Mouse (Mus musculus): ENCODE measurements around the gene Fhdc1. TPM values are rescaled to one million over a fixed set of nuclear protein-coding genes. Genes with fewer than 3 reads are reported as not detected.

Fhdc1 gene
- polyA plus RNA-seq, 1 experiment from 2014 or later, result 14.5 TPM

GRCm38 (mm10) chr3:84497718-84498117 is 17.5 kb upstream of the Fhdc1 start:
- Histone ChIP-seq H3K9me3 (ENCODE audit: control insufficient read depth, low read length) (no peaks in the 10 kb centered on the region), H3K27ac (ENCODE audit: low read length) (no peak overlapping the region), H3K4me3 (ENCODE audit: low read length) (no peak overlapping the region), H3K36me3 (ENCODE audit: control insufficient read depth, insufficient read depth, low read length) (peaks cover 5% of the 10 kb centered on the region; the same call in 1 of the 2 replicates), H3K27me3 (ENCODE audit: control insufficient read depth, insufficient read depth, low read depth, low read length) (no peaks in the 10 kb centered on the region), H3K4me2 (ENCODE audit: low read depth, low read length) (no peak overlapping the region), H3K9ac (ENCODE audit: low read length) (no peak overlapping the region), H3K4me1 (replicated peaks; ENCODE audit: control insufficient read depth, insufficient read depth, low read length) (peaks cover 11% of the 10 kb centered on the region)
- no peak for ATAC-seq (ENCODE audit: low read depth)
- WGBS, result 86% methylated on average over 11 of the region's 11 CpGs

- Histone ChIP-seq H3K4me1 (replicated peaks; ENCODE audit: control insufficient read depth, insufficient read depth, low read length) (peaks cover 12% of the 10 kb centered on the region), H3K9me3 (ENCODE audit: control insufficient read depth, low read length) (no peaks in the 10 kb centered on the region), H3K4me3 (ENCODE audit: low read length) (no peak overlapping the region), H3K4me2 (ENCODE audit: low read depth, low read length) (no peak overlapping the region), H3K9ac (ENCODE audit: low read length) (no peak overlapping the region), H3K27ac (ENCODE audit: low read length) (0 out of 2 replicates have a peak overlapping the region, but pooled peaks have one; percentile 25), H3K36me3 (ENCODE audit: control insufficient read depth, insufficient read depth, low read length) (peaks cover 5% of the 10 kb centered on the region; the same call in 1 of the 2 replicates), H3K27me3 (ENCODE audit: control insufficient read depth, insufficient read depth, low read depth, low read length) (no peaks in the 10 kb centered on the region)
- WGBS, result 82% methylated on average over 8 of the region's 8 CpGs
- no peak for ATAC-seq (ENCODE audit: low read depth)
These were observed 12.4 kb upstream of the Fhdc1 start for GRCm38 (mm10) chr3:84492657-84493056.

GRCm38 (mm10) chr3:84492148-84492547 is 11.9 kb upstream of the Fhdc1 start:
- peaks cover 12% of the 10 kb centered on the region for H3K4me1 ChIP-seq (replicated peaks; ENCODE audit: control insufficient read depth, insufficient read depth, low read length)
- peak overlapping the region; percentile 30; the same call in 1 of the 2 replicates for H3K27ac ChIP-seq (ENCODE audit: low read length)
- ATAC-seq (ENCODE audit: low read depth), result peak; percentile 53
- H3K4me2 ChIP-seq (ENCODE audit: low read depth, low read length), result no peak overlapping the region
- H3K9me3 ChIP-seq (ENCODE audit: control insufficient read depth, low read length), result no peaks in the 10 kb centered on the region
- H3K36me3 ChIP-seq (ENCODE audit: control insufficient read depth, insufficient read depth, low read length), result peaks cover 5% of the 10 kb centered on the region; the same call in 1 of the 2 replicates
- no peaks in the 10 kb centered on the region for H3K27me3 ChIP-seq (ENCODE audit: control insufficient read depth, insufficient read depth, low read depth, low read length)
- 51% methylated on average over 4 of the region's 4 CpGs for WGBS
- H3K9ac ChIP-seq (ENCODE audit: low read length), result no peak overlapping the region
- no peak overlapping the region for H3K4me3 ChIP-seq (ENCODE audit: low read length)

- ATAC-seq (ENCODE audit: low read depth), result no peak
- H3K27me3 ChIP-seq (ENCODE audit: control insufficient read depth, insufficient read depth, low read depth, low read length), result no peaks in the 10 kb centered on the region
- peaks cover 3% of the 10 kb centered on the region for H3K4me1 ChIP-seq (replicated peaks; ENCODE audit: control insufficient read depth, insufficient read depth, low read length)
- WGBS, result 62% methylated on average over 6 of the region's 6 CpGs
- H3K9ac ChIP-seq (ENCODE audit: low read length), result no peak overlapping the region
- H3K4me2 ChIP-seq (ENCODE audit: low read depth, low read length), result no peak overlapping the region
- H3K9me3 ChIP-seq (ENCODE audit: control insufficient read depth, low read length), result no peaks in the 10 kb centered on the region
- H3K36me3 ChIP-seq (ENCODE audit: control insufficient read depth, insufficient read depth, low read length), result no peaks in the 10 kb centered on the region
- no peak overlapping the region for H3K27ac ChIP-seq (ENCODE audit: low read length)
- no peak overlapping the region for H3K4me3 ChIP-seq (ENCODE audit: low read length)
These were observed 8.5 kb upstream of the Fhdc1 start for GRCm38 (mm10) chr3:84488716-84489115.

- Histone ChIP-seq H3K27ac (ENCODE audit: low read length) (peak overlapping the region; percentile 40), H3K36me3 (ENCODE audit: control insufficient read depth, insufficient read depth, low read length) (no peaks in the 10 kb centered on the region), H3K4me3 (ENCODE audit: low read length) (no peak overlapping the region), H3K9ac (ENCODE audit: low read length) (no peak overlapping the region), H3K9me3 (ENCODE audit: control insufficient read depth, low read length) (no peaks in the 10 kb centered on the region), H3K27me3 (ENCODE audit: control insufficient read depth, insufficient read depth, low read depth, low read length) (no peaks in the 10 kb centered on the region; the same call in 1 of the 2 replicates), H3K4me1 (replicated peaks; ENCODE audit: control insufficient read depth, insufficient read depth, low read length) (peaks cover 14% of the 10 kb centered on the region), H3K4me2 (ENCODE audit: low read depth, low read length) (no peak overlapping the region)
- no peak for ATAC-seq (ENCODE audit: low read depth)
- WGBS, result 30% methylated on average over 3 of the region's 3 CpGs
These were observed 4.7 kb upstream of the Fhdc1 start for GRCm38 (mm10) chr3:84484891-84485290.

- Histone ChIP-seq H3K27ac (ENCODE audit: low read length) (peak overlapping the region; percentile 38; the same call in 1 of the 2 replicates), H3K9me3 (ENCODE audit: control insufficient read depth, low read length) (no peaks in the 10 kb centered on the region), H3K27me3 (ENCODE audit: control insufficient read depth, insufficient read depth, low read depth, low read length) (no peaks in the 10 kb centered on the region; the same call in 1 of the 2 replicates), H3K4me1 (replicated peaks; ENCODE audit: control insufficient read depth, insufficient read depth, low read length) (peaks cover 14% of the 10 kb centered on the region), H3K9ac (ENCODE audit: low read length) (no peak overlapping the region), H3K4me3 (ENCODE audit: low read length) (no peak overlapping the region), H3K36me3 (ENCODE audit: control insufficient read depth, insufficient read depth, low read length) (no peaks in the 10 kb centered on the region), H3K4me2 (ENCODE audit: low read depth, low read length) (no peak overlapping the region)
- 38% methylated on average over 4 of the region's 4 CpGs for WGBS
- ATAC-seq (ENCODE audit: low read depth), result peak; percentile 24; the same call in 1 of the 2 replicates
These were observed 4.1 kb upstream of the Fhdc1 start for GRCm38 (mm10) chr3:84484333-84484732.

GRCm38 (mm10) chr3:84482121-84482520 is 1.9 kb upstream of the Fhdc1 start:
- Histone ChIP-seq H3K4me1 (replicated peaks; ENCODE audit: control insufficient read depth, insufficient read depth, low read length) (peaks cover 14% of the 10 kb centered on the region), H3K27ac (ENCODE audit: low read length) (no peak overlapping the region), H3K27me3 (ENCODE audit: control insufficient read depth, insufficient read depth, low read depth, low read length) (peaks cover 7% of the 10 kb centered on the region; the same call in 1 of the 2 replicates), H3K4me3 (ENCODE audit: low read length) (no peak overlapping the region), H3K36me3 (ENCODE audit: control insufficient read depth, insufficient read depth, low read length) (no peaks in the 10 kb centered on the region), H3K9ac (ENCODE audit: low read length) (no peak overlapping the region), H3K4me2 (ENCODE audit: low read depth, low read length) (no peak overlapping the region), H3K9me3 (ENCODE audit: control insufficient read depth, low read length) (no peaks in the 10 kb centered on the region)
- no peak for ATAC-seq (ENCODE audit: low read depth)
- 88% methylated on average over 6 of the region's 6 CpGs for WGBS

GRCm38 (mm10) chr3:84481104-84481503 is 875 bp upstream of the Fhdc1 start:
- H3K27me3 ChIP-seq (ENCODE audit: control insufficient read depth, insufficient read depth, low read depth, low read length), result peaks cover 7% of the 10 kb centered on the region; the same call in 1 of the 2 replicates
- H3K9me3 ChIP-seq (ENCODE audit: control insufficient read depth, low read length), result no peaks in the 10 kb centered on the region
- peak; percentile 27; the same call in 1 of the 2 replicates for ATAC-seq (ENCODE audit: low read depth)
- peak overlapping the region; percentile 71 for H3K4me3 ChIP-seq (ENCODE audit: low read length)
- H3K36me3 ChIP-seq (ENCODE audit: control insufficient read depth, insufficient read depth, low read length), result no peaks in the 10 kb centered on the region
- 2% methylated on average over 11 of the region's 11 CpGs for WGBS
- peaks cover 14% of the 10 kb centered on the region for H3K4me1 ChIP-seq (replicated peaks; ENCODE audit: control insufficient read depth, insufficient read depth, low read length)
- H3K9ac ChIP-seq (ENCODE audit: low read length), result peak overlapping the region; percentile 79
- H3K4me2 ChIP-seq (ENCODE audit: low read depth, low read length), result peak overlapping the region; percentile 99
- H3K27ac ChIP-seq (ENCODE audit: low read length), result peak overlapping the region; percentile 81

- peak; percentile 58 for ATAC-seq (ENCODE audit: low read depth)
- Histone ChIP-seq H3K9me3 (ENCODE audit: control insufficient read depth, low read length) (no peaks in the 10 kb centered on the region), H3K4me1 (replicated peaks; ENCODE audit: control insufficient read depth, insufficient read depth, low read length) (peaks cover 16% of the 10 kb centered on the region), H3K4me2 (ENCODE audit: low read depth, low read length) (peak overlapping the region; percentile 99), H3K27me3 (ENCODE audit: control insufficient read depth, insufficient read depth, low read depth, low read length) (peaks cover 7% of the 10 kb centered on the region; the same call in 1 of the 2 replicates), H3K27ac (ENCODE audit: low read length) (peak overlapping the region; percentile 48), H3K4me3 (ENCODE audit: low read length) (peak overlapping the region; percentile 71), H3K9ac (ENCODE audit: low read length) (peak overlapping the region; percentile 79), H3K36me3 (ENCODE audit: control insufficient read depth, insufficient read depth, low read length) (no peaks in the 10 kb centered on the region)
- under 1% methylated on average over 61 of the region's 61 CpGs for WGBS
These were observed 780 bp downstream of the Fhdc1 start for GRCm38 (mm10) chr3:84479293-84480005.

All from lung, embryonic 16.5 days (tissue).